Mouse (Mus musculus) gastrocnemius, postnatal 4 days (tissue): ENCODE results near the gene Mmp2. TPM values are rescaled to one million over a fixed set of nuclear protein-coding genes. Genes with fewer than 3 reads are reported as not detected.

Experiments used
- DNase-seq, 2 experiments: peaks; one replicate each; pipeline ENCODE4 v3.0.0; 2021 to 2022; ENCODE audit warnings: low spot score in 2 of 2, mixed read lengths in 2 of 2
- total RNA-seq, 2 experiments: library from RNA; stranded (reverse); gene quantifications; 2 replicates each; pipeline ENCODE4 v1.2.3; 2021

The Mmp2 gene
- total RNA-seq, 2 experiments from 2014 or later, result 234 to 294 TPM

GRCm38 (mm10) chr8:92835901-92836300 lies 8.8 kb downstream of the Mmp2 start:
- DNase-seq, result no peak

- no peak for DNase-seq
Measured at GRCm38 (mm10) chr8:92838616-92839015, 11.5 kb downstream of the Mmp2 start.

GRCm38 (mm10) chr8:92839161-92839560 lies 12.1 kb downstream of the Mmp2 start:
- no peak for DNase-seq

GRCm38 (mm10) chr8:92839876-92840275 lies 12.8 kb downstream of the Mmp2 start:
- no peak for DNase-seq

GRCm38 (mm10) chr8:92846684-92847083 lies 19.6 kb downstream of the Mmp2 start:
- no peak for DNase-seq

- DNase-seq, result no peak
Measured at GRCm38 (mm10) chr8:92847299-92847698, 20.2 kb downstream of the Mmp2 start.

GRCm38 (mm10) chr8:92849261-92849660 lies 22.2 kb downstream of the Mmp2 start:
- DNase-seq, result no peak

GRCm38 (mm10) chr8:92850239-92850638 lies 23.1 kb downstream of the Mmp2 start:
- peak; percentile 86 to 93 for DNase-seq

- DNase-seq, result no peak
Measured at GRCm38 (mm10) chr8:92851381-92851780, 24.3 kb downstream of the Mmp2 start.

GRCm38 (mm10) chr8:92853188-92853983 lies 26.3 kb downstream of the Mmp2 start:
- DNase-seq, result no peak

GRCm38 (mm10) chr8:92854673-92855072 lies 27.6 kb downstream of the Mmp2 start:
- no peak for DNase-seq

- DNase-seq, result peak; percentile 44 to 57
Measured at GRCm38 (mm10) chr8:92855171-92855894, 28.2 kb downstream of the Mmp2 start, which contains the start of gene Lpcat2. Lpcat2 (plus strand) TSS chr8:92855339.

- DNase-seq, result no peak
Measured at GRCm38 (mm10) chr8:92856273-92856986, 29.3 kb downstream of the Mmp2 start.

GRCm38 (mm10) chr8:92858475-92859182 lies 31.5 kb downstream of the Mmp2 start:
- DNase-seq, result no peak

- DNase-seq, result no peak
Measured at GRCm38 (mm10) chr8:92861977-92862376, 34.9 kb downstream of the Mmp2 start.

GRCm38 (mm10) chr8:92870281-92870680 lies 43.2 kb downstream of the Mmp2 start:
- DNase-seq, result no peak

GRCm38 (mm10) chr8:92872063-92872759 lies 45.1 kb downstream of the Mmp2 start:
- DNase-seq, result no peak

- DNase-seq, result no peak
Measured at GRCm38 (mm10) chr8:92875795-92876194, 48.7 kb downstream of the Mmp2 start.

GRCm38 (mm10) chr8:92881247-92881646 lies 54.2 kb downstream of the Mmp2 start:
- DNase-seq, result no peak

- DNase-seq, result no peak
Measured at GRCm38 (mm10) chr8:92883771-92884170, 56.7 kb downstream of the Mmp2 start.
